Mouse (Mus musculus) embryonic facial prominence, embryonic 12.5 days (tissue): ENCODE measurements around the gene Abcd2. TPM values are rescaled to one million over a fixed set of nuclear protein-coding genes. Genes with fewer than 3 reads are reported as not detected.

Source experiments
- ATAC-seq: fragments of 200-750 bp; cut with Nextera tagmentation; 2 replicates; pipeline ENCODE4 v1.8.0; 2017; ENCODE audit not compliant: insufficient number of reproducible peaks, insufficient read depth, low FRiP score, low TSS enrichment
- H3K27ac ChIP-seq: fragments of 300-500 bp; sonication (generic); 2 replicates; pipeline ENCODE4 v1.5.1; 2016; ENCODE audit warnings: mild to moderate bottlenecking
- H3K27me3 ChIP-seq: fragments of 300-500 bp; sonication (generic); 2 replicates; pipeline ENCODE4 v1.6.1; 2016; ENCODE audit warnings: mild to moderate bottlenecking, moderate library complexity
- H3K36me3 ChIP-seq: fragments of 300-500 bp; sonication (generic); 2 replicates; pipeline ENCODE4 v1.6.1; 2016; ENCODE audit warnings: mild to moderate bottlenecking
- H3K4me1 ChIP-seq: fragments of 300-500 bp; sonication (generic); 2 replicates; pipeline ENCODE4 v1.6.1; 2016
- H3K4me2 ChIP-seq: fragments of 300-500 bp; sonication (generic); replicated peaks from 2 replicates; pipeline ENCODE4 v1.6.1; 2016; ENCODE audit warnings: mild to moderate bottlenecking, moderate library complexity
- H3K4me3 ChIP-seq: fragments of 300-500 bp; sonication (generic); 2 replicates; pipeline ENCODE4 v1.5.1; 2016; ENCODE audit warnings: mild to moderate bottlenecking
- H3K9ac ChIP-seq: fragments of 300-500 bp; sonication (generic); 2 replicates; pipeline ENCODE4 v1.6.1; 2016; ENCODE audit warnings: mild to moderate bottlenecking, moderate library complexity
- H3K9me3 ChIP-seq: fragments of 300-500 bp; sonication (generic); 2 replicates; pipeline ENCODE4 v1.6.1; 2016; ENCODE audit warnings: mild to moderate bottlenecking, moderate library complexity
- WGBS: fragments of 180-500 bp; shearing (Covaris S2); methylation state at CpG from one replicate; pipeline ENCODE4 v1.1.7; 2016; 5-methylcytosine and 5-hydroxymethylcytosine counted together
- polyA plus RNA-seq: library from polyadenylated mRNA; unstranded; fragments of >200 nt; fragmentation: Nextera tagmentation; extraction: Ambion mirVana; gene quantifications from 2 replicates; pipeline ENCODE4 v1.2.1, GENCODE M21; 2016

The Abcd2 gene
- polyA plus RNA-seq, 1 experiment from 2014 or later = 7.6 TPM

DNA sequence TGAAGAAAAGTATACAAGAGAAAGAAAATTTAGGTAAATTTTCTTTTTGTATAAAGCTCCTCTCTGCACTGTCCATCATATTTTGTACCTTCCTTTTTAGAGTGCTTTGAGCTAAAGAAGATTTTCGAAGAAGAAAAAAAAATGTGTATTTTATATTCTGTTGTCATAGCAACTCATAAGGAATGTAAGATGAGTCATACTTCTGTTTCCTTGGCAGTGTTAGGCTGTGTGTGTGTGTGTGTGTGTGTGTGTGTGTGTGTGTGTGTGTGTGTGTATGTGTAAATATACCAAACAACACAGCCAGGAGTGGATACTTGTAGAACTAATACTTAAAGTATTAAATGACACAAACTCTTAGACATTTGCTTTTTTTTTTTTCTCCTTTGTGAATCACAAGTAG lies 39.0 kb downstream of the Abcd2 start:
- H3K27me3 ChIP-seq = no peaks in the 10 kb centered on the region
- H3K4me1 ChIP-seq = no peaks in the 10 kb centered on the region
- WGBS = 67% methylated on average over 1 of the region's 1 CpGs
- ATAC-seq = no peak
- no peak overlapping the region for H3K27ac ChIP-seq
- H3K9ac ChIP-seq = no peak overlapping the region
- 0 out of 2 replicates have a peak, but pooled peaks cover 7% of the 10 kb centered on the region for H3K36me3 ChIP-seq
- H3K4me2 ChIP-seq = no peak overlapping the region
- H3K9me3 ChIP-seq = no peaks in the 10 kb centered on the region
- no peak overlapping the region for H3K4me3 ChIP-seq

DNA sequence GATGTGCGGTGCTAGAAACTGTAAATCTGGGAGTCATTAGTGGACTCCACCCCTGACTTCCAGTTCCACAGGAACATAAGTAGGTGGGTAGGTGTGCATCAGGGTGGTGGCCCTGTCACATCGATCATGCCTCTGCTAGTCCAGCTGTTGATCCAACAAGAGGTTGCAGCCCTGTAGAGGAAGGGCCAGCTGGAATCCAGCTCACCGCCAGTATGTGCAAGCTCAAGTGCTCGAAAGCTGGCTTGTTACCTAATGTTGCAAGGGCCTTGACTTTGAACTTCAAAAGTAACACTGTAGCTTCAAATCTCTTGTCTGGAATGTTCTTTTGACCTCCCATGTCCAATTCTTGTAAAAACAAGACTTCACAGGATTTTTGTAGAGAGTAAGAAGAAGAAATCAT lies 67.0 kb downstream of the Abcd2 start:
- no peak overlapping the region for H3K27ac ChIP-seq
- H3K27me3 ChIP-seq = no peaks in the 10 kb centered on the region
- no peaks in the 10 kb centered on the region for H3K4me1 ChIP-seq
- no peak for ATAC-seq
- no peak overlapping the region for H3K4me2 ChIP-seq
- H3K9ac ChIP-seq = no peak overlapping the region
- H3K36me3 ChIP-seq = no peaks in the 10 kb centered on the region
- H3K4me3 ChIP-seq = no peak overlapping the region
- WGBS = 78% methylated on average over 4 of the region's 4 CpGs
- H3K9me3 ChIP-seq = no peaks in the 10 kb centered on the region

DNA sequence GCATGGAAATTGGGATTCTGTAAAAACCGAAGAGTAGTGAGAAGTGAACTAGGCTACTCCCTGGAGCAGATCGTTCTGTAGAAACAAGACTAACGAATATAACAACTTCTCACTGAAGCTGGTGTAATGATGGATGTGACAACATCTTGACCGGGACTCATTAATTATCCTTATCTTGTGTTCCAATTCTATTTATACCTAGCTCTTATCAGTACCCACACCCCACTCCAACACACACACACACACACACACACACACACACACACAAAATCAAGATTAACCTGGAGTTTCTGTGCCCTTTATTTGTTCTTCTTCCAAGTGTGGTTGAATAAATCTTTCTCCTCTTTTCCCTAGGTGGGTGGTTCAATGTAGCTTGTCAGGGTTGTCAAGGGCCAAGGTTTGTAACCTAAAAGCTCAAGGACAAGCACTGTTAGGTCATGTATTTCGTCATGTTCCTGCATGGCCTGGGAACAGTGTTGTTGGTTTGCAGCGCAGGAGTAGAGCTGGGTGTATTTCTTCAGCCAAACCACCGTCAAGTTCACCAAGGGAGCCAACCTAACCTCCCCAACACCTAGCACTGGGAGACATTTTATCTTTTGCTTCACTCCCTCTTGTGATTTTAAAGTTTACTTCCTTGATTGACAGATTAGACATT lies 78.9 kb downstream of the Abcd2 start:
- Histone ChIP-seq H3K27me3 (no peaks in the 10 kb centered on the region), H3K9ac (no peak overlapping the region), H3K27ac (no peak overlapping the region), H3K9me3 (no peaks in the 10 kb centered on the region), H3K4me3 (no peak overlapping the region), H3K36me3 (no peaks in the 10 kb centered on the region), H3K4me2 (no peak overlapping the region), H3K4me1 (no peaks in the 10 kb centered on the region)
- ATAC-seq = no peak
- 85% methylated on average over 7 of the region's 7 CpGs for WGBS

GRCm38 (mm10) chr15:91108102-91108659 lies 83.4 kb downstream of the Abcd2 start:
- H3K4me2 ChIP-seq = no peak overlapping the region
- H3K4me1 ChIP-seq = no peaks in the 10 kb centered on the region
- 91% methylated on average over 5 of the region's 5 CpGs for WGBS
- H3K9me3 ChIP-seq = no peaks in the 10 kb centered on the region
- no peaks in the 10 kb centered on the region for H3K36me3 ChIP-seq
- no peaks in the 10 kb centered on the region for H3K27me3 ChIP-seq
- no peak overlapping the region for H3K27ac ChIP-seq
- ATAC-seq = no peak
- H3K9ac ChIP-seq = no peak overlapping the region
- H3K4me3 ChIP-seq = no peak overlapping the region

DNA sequence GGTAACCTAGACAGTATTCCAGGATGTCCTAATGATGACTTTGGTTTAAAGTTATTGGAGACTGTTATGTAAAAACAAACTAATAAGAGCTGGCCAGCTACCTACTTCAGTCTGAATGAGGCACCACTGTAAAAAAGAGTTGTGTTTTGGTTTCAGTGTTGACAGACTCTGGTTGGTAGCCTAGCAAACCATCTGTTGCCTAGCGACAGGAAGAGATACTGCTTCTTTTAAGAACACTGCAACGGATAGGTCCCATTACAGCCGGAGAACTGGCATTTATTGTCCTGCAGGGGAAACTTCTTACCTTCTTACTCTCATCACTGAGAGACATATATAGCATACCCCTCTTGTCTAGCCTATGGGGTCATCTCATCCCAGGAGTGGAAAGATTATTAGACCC lies 86.7 kb downstream of the Abcd2 start:
- no peak overlapping the region for H3K4me2 ChIP-seq
- H3K4me1 ChIP-seq = no peaks in the 10 kb centered on the region
- H3K4me3 ChIP-seq = no peak overlapping the region
- no peaks in the 10 kb centered on the region for H3K9me3 ChIP-seq
- no peaks in the 10 kb centered on the region for H3K27me3 ChIP-seq
- no peak for ATAC-seq
- H3K9ac ChIP-seq = no peak overlapping the region
- H3K27ac ChIP-seq = no peak overlapping the region
- H3K36me3 ChIP-seq = no peaks in the 10 kb centered on the region
- WGBS = 64% methylated on average over 3 of the region's 3 CpGs

GRCm38 (mm10) chr15:91104276-91104675 lies 87.3 kb downstream of the Abcd2 start:
- Histone ChIP-seq H3K4me3 (no peak overlapping the region), H3K27ac (no peak overlapping the region), H3K27me3 (no peaks in the 10 kb centered on the region), H3K4me2 (no peak overlapping the region), H3K9me3 (no peaks in the 10 kb centered on the region), H3K9ac (no peak overlapping the region), H3K36me3 (no peaks in the 10 kb centered on the region), H3K4me1 (no peaks in the 10 kb centered on the region)
- WGBS = 76% methylated on average over 1 of the region's 1 CpGs
- ATAC-seq = no peak

DNA sequence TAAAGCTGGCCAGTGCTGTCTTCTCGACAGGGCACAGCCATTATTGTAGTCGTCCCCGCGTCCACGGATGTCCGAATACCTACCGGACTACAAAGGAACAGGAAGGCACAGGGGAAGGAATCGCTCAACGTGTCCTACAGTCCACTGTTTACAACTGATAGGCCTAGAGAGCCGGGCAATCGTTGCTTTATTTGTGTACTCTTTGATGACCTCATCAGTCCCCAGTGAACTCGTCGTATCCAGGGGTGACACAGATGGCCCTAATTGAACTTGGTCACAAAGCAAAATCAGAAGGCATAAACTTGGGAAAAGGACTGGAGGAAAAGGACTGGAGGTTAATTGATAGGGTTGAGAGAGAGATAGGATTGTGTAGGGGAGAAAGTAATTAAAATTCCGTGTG lies 87.8 kb downstream of the Abcd2 start:
- ATAC-seq = no peak
- H3K4me1 ChIP-seq = no peaks in the 10 kb centered on the region
- H3K36me3 ChIP-seq = no peaks in the 10 kb centered on the region
- H3K9me3 ChIP-seq = no peaks in the 10 kb centered on the region
- no peak overlapping the region for H3K4me2 ChIP-seq
- WGBS = 73% methylated on average over 14 of the region's 14 CpGs
- H3K4me3 ChIP-seq = no peak overlapping the region
- no peaks in the 10 kb centered on the region for H3K27me3 ChIP-seq
- no peak overlapping the region for H3K9ac ChIP-seq
- no peak overlapping the region for H3K27ac ChIP-seq

DNA sequence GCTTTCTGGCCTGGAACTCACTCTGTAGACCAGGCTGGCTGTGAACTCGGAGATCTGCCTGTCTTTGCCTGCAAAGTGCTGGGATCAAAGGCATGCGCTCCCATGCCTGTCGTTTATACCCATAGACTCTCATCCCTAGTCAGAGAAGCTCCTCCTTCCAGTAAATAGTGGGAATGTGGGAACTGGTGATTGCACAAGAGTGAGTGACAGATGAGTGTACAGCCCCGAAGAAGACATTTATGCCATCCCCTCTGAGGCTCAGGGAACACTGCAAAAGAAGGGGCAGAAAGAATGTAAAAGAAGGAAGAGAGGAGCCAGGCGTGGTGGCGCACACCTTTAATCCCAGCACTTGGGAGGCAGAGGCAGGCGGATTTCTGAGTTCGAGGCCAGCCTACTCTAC lies 88.3 kb downstream of the Abcd2 start:
- WGBS = 85% methylated on average over 8 of the region's 8 CpGs
- Histone ChIP-seq H3K27ac (no peak overlapping the region), H3K4me2 (no peak overlapping the region), H3K4me1 (no peaks in the 10 kb centered on the region), H3K9me3 (no peaks in the 10 kb centered on the region), H3K4me3 (no peak overlapping the region), H3K36me3 (no peaks in the 10 kb centered on the region), H3K9ac (no peak overlapping the region), H3K27me3 (no peaks in the 10 kb centered on the region)
- no peak for ATAC-seq

DNA sequence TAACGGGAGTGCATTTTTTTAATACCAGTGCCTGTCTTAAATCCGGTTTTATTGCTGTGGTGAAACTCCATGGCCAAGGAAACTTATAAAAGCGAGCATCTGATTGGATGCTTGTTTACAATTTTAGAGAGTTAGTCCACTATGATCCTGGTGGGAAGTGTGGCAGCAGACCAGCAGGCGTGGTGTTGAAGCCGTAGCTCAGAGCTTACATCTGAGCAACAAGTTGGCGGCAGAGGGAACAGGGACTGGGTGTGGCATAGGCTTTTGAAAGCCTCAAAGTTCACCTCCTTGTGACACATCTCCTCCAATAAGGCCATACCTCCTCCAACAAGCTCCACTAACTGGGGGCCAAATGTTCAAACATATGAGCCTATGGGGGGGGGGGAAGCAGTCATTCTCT lies 95.0 kb downstream of the Abcd2 start:
- no peaks in the 10 kb centered on the region for H3K36me3 ChIP-seq
- WGBS = 80% methylated on average over 6 of the region's 6 CpGs
- no peak overlapping the region for H3K27ac ChIP-seq
- no peaks in the 10 kb centered on the region for H3K9me3 ChIP-seq
- no peak overlapping the region for H3K4me3 ChIP-seq
- no peaks in the 10 kb centered on the region for H3K27me3 ChIP-seq
- H3K4me2 ChIP-seq = no peak overlapping the region
- H3K9ac ChIP-seq = no peak overlapping the region
- ATAC-seq = no peak
- H3K4me1 ChIP-seq = 0 out of 2 replicates have a peak, but pooled peaks cover 7% of the 10 kb centered on the region

Other genes starting within 250 kb of the Abcd2 start
- 9.5 and 10.3 TPM in 2 replicates for gene Kif21a, start 141.9 kb downstream of the Abcd2 start, polyA plus RNA-seq
- gene CN725425, start 7.7 kb upstream of the Abcd2 start, polyA plus RNA-seq = not detected in 2 replicates